Mouse (Mus musculus): ENCODE data around the gene Twf1. TPM values are rescaled to one million over a fixed set of nuclear protein-coding genes. Genes with fewer than 3 reads are reported as not detected.

Gene Twf1
- total RNA-seq, 2 experiments from 2014 or later, result 35.4 to 45.2 TPM

Other genes with a start within 250 kb of the Twf1 start
- gene Adamts20, start 124.5 kb downstream of the Twf1 start, total RNA-seq (2021), result under 1 TPM; 0.37 to 0.67 TPM
- 1 to 10 TPM; 2.9 to 3.1 TPM for gene Pus7l, start 46.3 kb downstream of the Twf1 start, total RNA-seq (2021)
- gene Irak4, start 46.2 kb downstream of the Twf1 start, total RNA-seq (2021), result 1 to 10 TPM; 6.3 to 8.4 TPM
- gene Tmem117, start 39.3 kb upstream of the Twf1 start, total RNA-seq (2021), result 10 to 100 TPM; 11.3 to 12.1 TPM